Mouse (Mus musculus): Measurements from ENCODE around the gene Ifna4. TPM values are rescaled to one million over a fixed set of nuclear protein-coding genes. Genes with fewer than 3 reads are reported as not detected.

Gene Ifna4
- polyA plus RNA-seq, 1 experiment: not detected

GRCm38 (mm10) chr4:88863309-88863708 is 21.6 kb downstream of the Ifna4 start:
- Histone ChIP-seq H3K27ac (ENCODE audit: insufficient read depth, low read length) (no peak overlapping the region), H3K36me3 (ENCODE audit: control insufficient read depth, insufficient read depth, low read length, poor library complexity, severe bottlenecking) (no peaks in the 10 kb centered on the region), H3K9me3 (replicated peaks; ENCODE audit: control insufficient read depth, insufficient read depth, low read length, poor library complexity, severe bottlenecking) (no peaks in the 10 kb centered on the region), H3K4me3 (ENCODE audit: low read depth, low read length) (no peak overlapping the region), H3K4me1 (ENCODE audit: control insufficient read depth, insufficient read depth, low read length) (no peaks in the 10 kb centered on the region), H3K27me3 (ENCODE audit: control insufficient read depth, insufficient read depth, low read length, poor library complexity, severe bottlenecking) (no peaks in the 10 kb centered on the region), H3K9ac (ENCODE audit: low read depth, poor library complexity, severe bottlenecking) (no peak overlapping the region)
- TF ChIP-seq EP300 (IDR thresholded peaks at IDR 0.05; ENCODE audit: insufficient read depth, low read depth, low read length): no peak
- TF ChIP-seq POLR2A (IDR thresholded peaks at IDR 0.05; ENCODE audit: insufficient read depth, low read length): no peak
- no peak for TF ChIP-seq CTCF (IDR thresholded peaks at IDR 0.05; ENCODE audit: low read depth, low read length)

- H3K4me3 ChIP-seq (ENCODE audit: low read depth, low read length): no peak overlapping the region
- no peaks in the 10 kb centered on the region for H3K4me1 ChIP-seq (ENCODE audit: control insufficient read depth, insufficient read depth, low read length)
- no peak overlapping the region for H3K27ac ChIP-seq (ENCODE audit: insufficient read depth, low read length)
- TF ChIP-seq CTCF (IDR thresholded peaks at IDR 0.05; ENCODE audit: low read depth, low read length): no peak
- no peak for TF ChIP-seq POLR2A (IDR thresholded peaks at IDR 0.05; ENCODE audit: insufficient read depth, low read length)
- no peak for TF ChIP-seq EP300 (IDR thresholded peaks at IDR 0.05; ENCODE audit: insufficient read depth, low read depth, low read length)
- no peak overlapping the region for H3K9ac ChIP-seq (ENCODE audit: low read depth, poor library complexity, severe bottlenecking)
- no peaks in the 10 kb centered on the region for H3K27me3 ChIP-seq (ENCODE audit: control insufficient read depth, insufficient read depth, low read length, poor library complexity, severe bottlenecking)
- no peaks in the 10 kb centered on the region for H3K9me3 ChIP-seq (replicated peaks; ENCODE audit: control insufficient read depth, insufficient read depth, low read length, poor library complexity, severe bottlenecking)
- H3K36me3 ChIP-seq (ENCODE audit: control insufficient read depth, insufficient read depth, low read length, poor library complexity, severe bottlenecking): no peaks in the 10 kb centered on the region
Measured at GRCm38 (mm10) chr4:88864599-88864998, 22.9 kb downstream of the Ifna4 start.

DNA sequence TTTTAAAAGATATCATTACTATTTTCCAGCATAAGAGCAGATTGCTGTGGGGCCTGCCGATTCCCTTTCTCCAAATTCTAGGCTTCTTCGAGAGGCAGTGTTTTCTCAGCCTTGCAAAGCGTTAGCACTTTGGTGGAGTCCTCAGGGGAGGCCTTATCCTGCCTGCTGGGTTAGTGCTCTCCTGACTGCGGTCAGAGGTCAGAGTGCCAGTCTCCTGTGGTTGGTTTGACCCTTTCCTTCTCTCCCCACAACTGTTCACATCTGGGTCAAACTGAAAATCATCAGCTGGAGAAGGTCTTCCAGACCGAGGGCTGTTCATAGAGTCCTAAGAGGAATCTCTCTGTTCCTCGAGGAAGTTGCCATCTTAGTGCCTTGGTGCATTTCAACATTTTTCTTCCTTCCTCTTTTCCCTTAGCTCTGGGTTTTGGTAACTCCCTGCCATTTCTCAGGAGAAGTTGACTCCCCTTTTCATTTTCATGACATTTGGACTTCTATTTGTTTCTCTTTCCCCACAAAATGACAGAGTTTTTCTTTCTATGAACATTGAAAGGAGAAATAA is 23.4 kb downstream of the Ifna4 start:
- no peaks in the 10 kb centered on the region for H3K27me3 ChIP-seq (ENCODE audit: control insufficient read depth, insufficient read depth, low read length, poor library complexity, severe bottlenecking)

GRCm38 (mm10) chr4:88867366-88867925 is 25.8 kb downstream of the Ifna4 start:
- no peaks in the 10 kb centered on the region for H3K4me1 ChIP-seq (ENCODE audit: control insufficient read depth, insufficient read depth, low read length)
- no peaks in the 10 kb centered on the region for H3K27me3 ChIP-seq (ENCODE audit: control insufficient read depth, insufficient read depth, low read length, poor library complexity, severe bottlenecking)
- H3K9me3 ChIP-seq (replicated peaks; ENCODE audit: control insufficient read depth, insufficient read depth, low read length, poor library complexity, severe bottlenecking): no peaks in the 10 kb centered on the region
- no peak overlapping the region for H3K9ac ChIP-seq (ENCODE audit: low read depth, poor library complexity, severe bottlenecking)
- H3K4me3 ChIP-seq (ENCODE audit: low read depth, low read length): no peak overlapping the region
- TF ChIP-seq CTCF (IDR thresholded peaks at IDR 0.05; ENCODE audit: low read depth, low read length) (peak; percentile 97), POLR2A (IDR thresholded peaks at IDR 0.05; ENCODE audit: insufficient read depth, low read length) (no peak), EP300 (IDR thresholded peaks at IDR 0.05; ENCODE audit: insufficient read depth, low read depth, low read length) (no peak)
- no peak overlapping the region for H3K27ac ChIP-seq (ENCODE audit: insufficient read depth, low read length)
- no peaks in the 10 kb centered on the region for H3K36me3 ChIP-seq (ENCODE audit: control insufficient read depth, insufficient read depth, low read length, poor library complexity, severe bottlenecking)

More for the DNA sequence above, 23.4 kb downstream of the Ifna4 start:
- Histone ChIP-seq H3K9me3 (replicated peaks; ENCODE audit: control insufficient read depth, insufficient read depth, low read length, poor library complexity, severe bottlenecking) (no peaks in the 10 kb centered on the region), H3K9ac (ENCODE audit: low read depth, poor library complexity, severe bottlenecking) (no peak overlapping the region), H3K36me3 (ENCODE audit: control insufficient read depth, insufficient read depth, low read length, poor library complexity, severe bottlenecking) (no peaks in the 10 kb centered on the region), H3K27ac (ENCODE audit: insufficient read depth, low read length) (no peak overlapping the region), H3K4me3 (ENCODE audit: low read depth, low read length) (no peak overlapping the region), H3K4me1 (ENCODE audit: control insufficient read depth, insufficient read depth, low read length) (no peaks in the 10 kb centered on the region)
- TF ChIP-seq EP300 (IDR thresholded peaks at IDR 0.05; ENCODE audit: insufficient read depth, low read depth, low read length) (no peak), CTCF (IDR thresholded peaks at IDR 0.05; ENCODE audit: low read depth, low read length) (no peak), POLR2A (IDR thresholded peaks at IDR 0.05; ENCODE audit: insufficient read depth, low read length) (no peak)

DNA sequence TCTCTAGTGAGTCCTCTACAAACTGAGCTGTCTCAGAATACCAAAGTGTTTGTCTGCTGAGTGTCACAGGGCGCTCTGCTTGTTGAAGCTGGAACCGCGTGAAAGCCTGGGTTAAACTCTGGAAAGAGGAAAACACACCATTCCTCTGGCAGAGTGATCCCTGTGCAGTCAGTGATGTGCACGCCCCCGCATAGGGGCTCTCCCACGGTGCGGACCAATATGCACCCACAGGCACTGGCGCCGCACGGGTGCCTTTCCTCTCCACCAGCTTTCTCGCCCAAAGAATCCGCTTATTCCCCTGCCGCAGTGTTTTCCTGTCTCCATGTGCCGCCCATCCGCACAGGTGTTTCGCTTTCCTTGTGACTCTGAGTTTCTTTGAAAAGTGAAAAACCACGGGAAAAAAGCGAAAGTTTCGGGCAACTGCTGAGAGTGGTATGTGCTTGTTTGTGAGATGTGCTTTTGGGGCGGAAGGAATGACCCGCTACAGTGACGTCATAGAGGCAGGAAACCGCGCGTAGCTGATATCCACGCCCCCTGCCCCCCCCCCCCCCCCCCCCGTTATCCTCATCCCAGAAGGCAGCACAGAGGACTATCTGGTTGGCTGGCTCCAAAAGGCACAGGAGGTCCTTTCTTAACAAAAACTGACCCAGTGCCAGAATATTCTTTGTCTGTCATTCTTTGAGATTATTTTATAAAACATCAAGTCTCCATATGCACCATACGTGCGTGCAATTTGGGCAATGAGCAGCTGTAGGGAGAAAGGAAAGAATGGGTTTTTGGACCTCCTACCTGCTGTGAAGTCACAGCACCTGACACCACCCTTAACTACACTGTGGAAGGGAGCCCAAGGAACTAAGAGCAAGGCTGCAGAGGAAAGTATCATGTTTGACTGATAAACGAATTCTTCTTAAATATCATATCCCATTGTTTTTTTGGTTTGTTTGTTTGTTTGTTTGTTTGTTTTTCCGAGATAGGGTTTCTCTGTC is 26.6 kb downstream of the Ifna4 start:
- H3K27ac ChIP-seq (ENCODE audit: insufficient read depth, low read length): no peak overlapping the region

More for the DNA sequence above, 26.6 kb downstream of the Ifna4 start:
- Histone ChIP-seq H3K27me3 (ENCODE audit: control insufficient read depth, insufficient read depth, low read length, poor library complexity, severe bottlenecking) (no peaks in the 10 kb centered on the region), H3K36me3 (ENCODE audit: control insufficient read depth, insufficient read depth, low read length, poor library complexity, severe bottlenecking) (no peaks in the 10 kb centered on the region), H3K9me3 (replicated peaks; ENCODE audit: control insufficient read depth, insufficient read depth, low read length, poor library complexity, severe bottlenecking) (no peaks in the 10 kb centered on the region), H3K4me3 (ENCODE audit: low read depth, low read length) (peak overlapping the region; percentile 85), H3K9ac (ENCODE audit: low read depth, poor library complexity, severe bottlenecking) (peak overlapping the region; percentile 63), H3K4me1 (ENCODE audit: control insufficient read depth, insufficient read depth, low read length) (no peaks in the 10 kb centered on the region)
- no peak for TF ChIP-seq EP300 (IDR thresholded peaks at IDR 0.05; ENCODE audit: insufficient read depth, low read depth, low read length)
- no peak for TF ChIP-seq POLR2A (IDR thresholded peaks at IDR 0.05; ENCODE audit: insufficient read depth, low read length)
- no peak for TF ChIP-seq CTCF (IDR thresholded peaks at IDR 0.05; ENCODE audit: low read depth, low read length)
